Mouse (Mus musculus) CH12.LX (cell line): ENCODE measurements around the gene Ercc6l.

Experiments
- CHD2 ChIP-seq: IDR thresholded peaks from 2 replicates; pipeline ENCODE4 v1.6.1; 2011; ENCODE audit warnings: low read length, improper control_type of control experiment
- CTCF ChIP-seq, 2 experiments: IDR thresholded peaks in 1 of 2; conservative IDR thresholded peaks in 1 of 2; 2 replicates each; pipeline ENCODE4 v1.5.1; 2011 to 2012; ENCODE audit warnings: low read depth in 2 of 2, low read length in 2 of 2, improper control_type of control experiment in 1 of 2, inconsistent platforms in 1 of 2, mild to moderate bottlenecking in 1 of 2, moderate library complexity in 1 of 2
- JUND ChIP-seq: conservative IDR thresholded peaks from 2 replicates; pipeline ENCODE4 v1.6.1; 2011; ENCODE audit warnings: low read depth, low read length, improper control_type of control experiment
- KAT2A ChIP-seq: IDR thresholded peaks from 2 replicates; pipeline ENCODE4 v1.6.1; 2012; ENCODE audit warnings: low read length, improper control_type of control experiment, inconsistent platforms; ENCODE audit not compliant: insufficient replicate concordance
- POLR2AphosphoS2 ChIP-seq: IDR thresholded peaks from 2 replicates; pipeline ENCODE4 v1.6.1; 2011; ENCODE audit warnings: low read depth, low read length, improper control_type of control experiment

DNA sequence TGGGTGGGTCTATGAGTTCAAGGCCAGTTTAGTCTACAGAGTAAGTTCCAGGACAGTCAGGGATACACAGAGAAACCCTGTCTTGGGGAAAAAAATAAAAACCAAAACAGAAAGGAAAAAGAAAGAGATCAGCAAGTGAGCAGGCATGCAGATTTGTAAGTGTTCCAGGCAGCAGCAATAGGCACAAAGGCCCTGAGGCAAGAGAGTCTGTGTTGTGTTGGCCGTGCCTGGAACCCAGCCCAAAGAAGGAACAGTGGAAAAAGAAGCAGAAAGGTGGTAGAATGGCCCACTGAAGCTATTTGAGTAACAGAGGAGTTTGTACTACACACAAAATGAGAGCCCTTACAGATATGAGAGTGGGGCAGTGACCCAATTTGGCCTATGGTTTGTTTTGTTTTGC, 12.8 kb upstream of the Ercc6l start:
- TF ChIP-seq POLR2AphosphoS2, result no peak
- no peak for TF ChIP-seq CTCF (conservative IDR thresholded peaks at IDR 0.05 in 1 of 2, IDR thresholded peaks at IDR 0.05 in 1 of 2; ENCODE audit: low read depth in 2 of 2, low read length in 2 of 2)
- no peak for TF ChIP-seq JUND
- TF ChIP-seq CHD2, result no peak
- no peak for TF ChIP-seq KAT2A
